Mouse (Mus musculus) lung, postnatal 10 days (tissue): ENCODE results near the gene Wdr4.

Experiments
- DNase-seq: peaks from one replicate; pipeline ENCODE4 v3.0.0; 2021

Wdr4 gene

GRCm38 (mm10) chr17:31491355-31491754 lies 28.4 kb downstream of the Wdr4 start:
- DNase-seq = no peak

GRCm38 (mm10) chr17:31487433-31488060 lies 32.2 kb downstream of the Wdr4 start:
- DNase-seq = no peak

- DNase-seq = no peak
Measured at GRCm38 (mm10) chr17:31486616-31487198, 33.1 kb downstream of the Wdr4 start.

DNA sequence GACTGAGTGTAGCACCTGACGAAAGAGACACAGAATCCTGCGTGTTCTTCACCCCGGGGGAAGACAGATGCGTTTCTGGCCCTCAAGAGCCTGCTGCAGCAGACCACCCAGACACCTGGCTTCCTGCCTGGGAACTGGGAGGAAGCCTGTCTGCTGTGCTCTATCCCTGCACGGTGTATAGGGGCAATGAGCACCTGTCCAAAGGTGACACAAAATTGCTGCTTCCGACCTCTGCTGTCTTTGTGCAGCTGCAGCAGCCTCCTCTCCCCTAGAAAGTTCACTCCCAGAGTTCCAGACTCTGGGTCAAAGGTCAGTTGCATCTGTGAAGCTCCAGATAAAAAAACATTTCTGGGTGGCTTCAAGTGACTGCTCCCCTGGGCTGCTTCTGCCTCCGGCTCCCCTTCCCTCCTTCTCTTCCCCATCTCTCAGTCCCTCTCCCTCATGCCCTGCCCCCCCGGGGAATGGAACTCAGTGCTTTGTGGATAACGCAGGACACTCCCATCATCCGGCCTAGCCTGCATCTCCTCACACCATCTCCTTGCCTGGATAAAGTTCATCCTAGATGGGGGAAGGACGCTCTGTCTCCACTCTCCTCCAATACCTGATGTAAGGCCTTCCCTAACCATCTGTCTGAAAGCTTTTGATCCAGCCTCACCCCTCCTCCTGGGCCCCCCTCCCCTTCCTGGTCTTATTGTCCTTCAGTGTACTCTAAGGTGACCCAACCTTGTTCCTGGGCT lies 40.5 kb downstream of the Wdr4 start:
- no peak for DNase-seq

DNA sequence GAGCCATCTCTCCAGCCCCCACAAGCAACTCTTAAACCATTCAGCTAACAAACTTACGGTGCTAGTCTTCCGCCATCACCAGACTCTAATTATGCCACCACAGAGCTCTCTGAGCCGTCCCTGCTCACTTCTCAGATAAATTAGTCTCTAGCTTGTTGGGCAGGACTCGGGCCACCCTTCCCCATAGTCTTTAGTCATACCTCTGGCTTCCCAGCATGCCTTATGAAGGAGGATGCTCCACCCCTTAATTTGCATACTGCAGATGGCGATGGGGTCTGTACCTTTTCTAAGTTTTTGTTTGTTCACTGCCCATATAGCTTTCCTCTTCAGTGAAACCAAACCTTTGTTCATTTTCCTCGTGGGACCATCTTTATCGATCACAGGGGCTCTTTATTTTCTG lies 41.2 kb downstream of the Wdr4 start:
- no peak for DNase-seq

DNA sequence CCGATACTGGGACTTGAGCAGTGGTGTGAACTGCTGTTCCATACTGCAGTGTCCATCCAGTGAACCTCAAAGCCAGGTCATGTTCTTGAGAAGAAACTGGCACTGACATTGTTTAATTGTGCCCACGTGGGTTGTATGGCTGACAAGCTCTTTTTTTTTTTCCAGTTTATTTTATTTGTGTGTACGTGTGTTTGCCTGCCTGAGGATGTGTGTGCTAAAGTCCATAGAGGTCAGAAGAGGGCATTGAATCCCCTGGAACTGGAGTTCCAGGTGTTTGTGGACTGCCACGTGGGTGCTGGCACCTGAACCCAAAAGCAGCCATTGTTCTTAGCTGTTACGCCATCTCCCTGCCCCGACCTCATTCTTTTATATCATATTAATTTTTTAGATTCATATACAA lies 45.4 kb downstream of the Wdr4 start:
- DNase-seq = no peak

DNA sequence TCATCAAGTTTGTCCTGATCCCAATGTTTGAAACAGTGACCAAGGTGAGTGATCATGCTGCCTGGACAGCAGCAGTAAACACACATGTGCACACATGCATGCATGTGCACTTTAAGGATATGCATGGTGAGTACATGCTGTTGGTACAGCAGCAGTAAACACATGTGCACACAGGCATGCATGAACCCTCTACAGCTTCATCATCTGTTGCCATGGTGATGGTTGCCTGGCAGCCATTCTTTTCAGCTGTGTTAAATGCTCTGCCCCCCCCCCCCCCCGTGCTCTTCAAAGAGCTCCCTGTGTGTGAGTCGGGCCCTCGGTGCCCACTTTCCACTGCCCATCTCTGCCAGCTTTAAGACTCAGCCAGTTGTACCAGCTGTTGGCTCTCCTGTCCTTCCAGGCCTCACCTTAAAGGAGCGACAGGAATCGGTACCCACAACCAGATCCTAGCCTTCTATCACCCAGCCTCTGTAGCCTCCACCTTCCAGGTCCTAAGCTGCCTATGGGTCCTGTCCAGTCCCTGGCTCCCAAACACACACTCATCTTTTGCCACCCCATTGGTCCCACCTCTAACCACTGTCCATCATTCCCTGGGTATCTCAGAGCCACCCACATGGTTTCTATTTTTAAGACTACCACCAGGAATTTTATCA lies 48.9 kb downstream of the Wdr4 start:
- DNase-seq = no peak

- no peak for DNase-seq
Measured at GRCm38 (mm10) chr17:31468496-31468895, 51.3 kb downstream of the Wdr4 start.

- DNase-seq = no peak
Measured at GRCm38 (mm10) chr17:31466854-31467253, 52.9 kb downstream of the Wdr4 start.

GRCm38 (mm10) chr17:31462506-31462905 lies 57.3 kb downstream of the Wdr4 start:
- DNase-seq = no peak

DNA sequence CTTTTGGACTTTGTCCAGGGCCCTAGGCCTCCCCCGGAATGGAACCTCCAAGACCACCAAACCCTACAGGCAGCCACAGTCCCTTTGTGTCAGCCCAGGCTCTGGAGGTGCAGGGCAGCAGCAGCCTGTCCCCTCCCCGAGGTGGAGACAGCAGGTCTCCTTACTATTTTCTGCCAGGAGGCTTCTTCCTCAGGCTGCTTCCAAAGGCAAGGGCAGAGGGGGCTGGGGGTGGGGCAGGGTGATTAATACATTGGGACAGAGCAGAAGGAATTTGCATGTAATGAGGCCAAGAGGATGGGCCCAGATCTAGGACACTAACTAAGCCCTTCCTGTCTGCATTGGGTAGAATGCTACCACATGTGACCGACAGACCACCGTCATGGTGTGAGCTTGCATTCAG lies 59.4 kb downstream of the Wdr4 start:
- DNase-seq = no peak

DNA sequence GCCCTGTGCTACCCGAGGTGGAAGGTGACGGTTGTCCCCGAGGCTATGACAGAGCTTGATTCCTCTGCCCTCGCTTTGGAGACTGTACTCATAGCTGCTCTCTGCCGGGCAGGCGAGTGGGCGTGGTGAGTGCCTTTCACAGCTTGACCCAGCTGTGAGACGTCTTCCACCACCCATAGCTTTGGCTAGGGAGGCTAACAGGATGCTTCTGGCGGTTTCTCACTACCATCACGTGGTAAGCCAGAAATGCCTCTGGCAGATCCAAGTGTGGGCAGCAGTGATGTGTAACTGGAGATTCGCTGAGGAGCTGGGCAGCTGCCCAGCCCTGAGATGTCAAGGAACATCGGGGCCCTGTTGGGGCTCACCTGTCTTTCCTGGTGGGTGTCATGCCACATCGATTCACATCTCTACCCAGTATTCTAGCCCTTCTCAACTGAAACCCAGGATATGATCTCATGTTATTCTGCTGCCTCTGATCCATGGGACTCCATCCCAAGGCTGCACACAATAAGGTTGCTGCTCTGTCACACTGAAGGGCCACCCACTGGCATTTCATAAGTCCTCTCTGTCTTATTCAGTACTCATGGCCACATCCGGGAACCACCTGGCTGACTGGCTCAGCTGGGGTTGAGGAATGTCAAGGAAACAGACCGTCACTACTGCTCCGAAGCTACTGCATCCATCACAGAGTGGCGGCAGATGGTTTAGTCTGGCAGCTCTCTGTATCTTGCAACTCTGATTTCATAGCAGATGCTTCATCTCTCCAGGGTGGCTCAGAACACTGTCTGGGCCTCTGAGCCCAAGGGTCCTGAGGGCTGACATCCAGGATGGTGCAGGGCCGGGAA lies 62.8 kb downstream of the Wdr4 start:
- peak; percentile 93 for DNase-seq

DNA sequence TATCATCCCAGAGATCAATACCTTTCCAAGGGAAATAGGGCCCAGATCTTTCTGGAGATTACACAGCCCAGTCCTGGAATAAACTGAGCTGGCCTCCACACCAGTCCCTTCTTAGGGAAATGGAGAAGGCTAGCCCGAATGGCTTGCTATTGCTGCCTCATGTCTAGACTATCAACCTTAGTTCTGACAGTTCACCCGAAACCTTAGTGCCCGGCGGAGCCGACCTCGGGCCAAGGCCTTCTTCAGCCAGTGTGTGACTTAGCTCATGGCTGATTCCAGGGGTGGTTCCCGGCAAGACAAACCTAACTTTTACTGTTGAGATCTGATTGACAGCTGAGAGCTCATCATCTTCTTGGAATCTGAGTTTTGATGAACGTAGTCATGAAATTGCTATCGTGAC lies 65.7 kb downstream of the Wdr4 start:
- no peak for DNase-seq

DNA sequence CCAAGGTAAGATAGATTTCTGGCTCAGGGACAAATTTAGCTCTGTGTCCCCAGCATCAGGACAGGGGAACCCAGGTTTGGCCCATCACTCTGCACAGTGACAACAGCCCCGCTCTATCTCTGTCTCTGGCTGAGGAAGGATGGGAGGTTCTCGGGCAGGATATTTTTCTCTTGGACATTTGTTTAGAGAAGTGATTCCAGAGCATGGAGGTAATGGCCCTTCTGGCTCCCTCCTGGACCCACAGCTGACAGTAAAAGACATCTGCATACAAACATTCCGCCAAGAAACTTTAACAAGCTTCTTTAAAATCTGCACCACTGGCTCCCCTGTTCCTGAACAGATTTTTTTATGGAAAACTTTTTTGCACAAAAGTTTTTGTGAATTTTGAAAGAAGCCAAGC lies 66.3 kb downstream of the Wdr4 start:
- DNase-seq = peak; percentile 45

GRCm38 (mm10) chr17:31452816-31453215 lies 67.0 kb downstream of the Wdr4 start:
- DNase-seq = no peak

- DNase-seq = peak; percentile 52
Measured at GRCm38 (mm10) chr17:31451179-31451708, 68.5 kb downstream of the Wdr4 start.

GRCm38 (mm10) chr17:31450206-31450605 lies 69.6 kb downstream of the Wdr4 start:
- no peak for DNase-seq

GRCm38 (mm10) chr17:31448519-31448918 lies 71.3 kb downstream of the Wdr4 start:
- DNase-seq = no peak

GRCm38 (mm10) chr17:31447766-31448165 lies 72.0 kb downstream of the Wdr4 start:
- no peak for DNase-seq

- peak; percentile 49 for DNase-seq
Measured at GRCm38 (mm10) chr17:31445061-31445731, 74.6 kb downstream of the Wdr4 start.
